Mouse (Mus musculus): ENCODE data around the gene Cldn10.

DNA sequence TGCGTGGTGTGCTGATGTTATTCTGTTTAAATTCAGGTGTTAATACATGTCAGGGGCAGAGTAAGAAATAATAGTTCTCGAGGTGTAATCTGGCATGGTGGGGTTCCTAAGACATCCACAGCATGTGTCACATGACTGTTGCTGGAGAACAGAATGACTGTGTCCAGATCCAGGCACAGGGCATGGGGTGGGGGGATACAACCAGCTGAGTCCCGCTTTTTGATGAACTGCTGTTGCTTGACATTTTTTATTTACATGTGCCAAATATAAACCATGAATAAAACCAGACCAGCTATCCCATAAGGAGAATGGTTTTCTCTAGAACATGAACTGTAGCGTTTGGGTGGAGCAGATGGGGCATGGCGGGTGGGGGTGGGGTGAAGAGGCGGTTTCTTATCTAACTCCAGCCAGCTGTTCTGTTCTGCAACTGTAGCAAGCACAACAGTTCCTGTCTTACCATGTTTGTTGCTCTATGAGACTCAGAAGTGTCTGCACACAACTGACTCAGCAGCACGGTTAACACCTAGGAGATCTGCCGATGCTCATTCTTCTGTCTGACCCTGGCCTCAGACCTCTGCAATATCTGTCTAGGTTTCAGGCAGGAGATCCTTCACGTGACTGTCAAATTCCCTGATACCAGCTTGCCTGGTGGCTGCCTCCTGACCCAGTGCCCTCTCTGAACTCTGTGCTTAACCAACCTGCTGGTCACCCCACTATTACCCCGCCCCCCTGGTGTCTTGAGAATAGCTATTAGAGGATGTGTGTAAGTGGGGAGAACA is 8.4 kb downstream of the Cldn10 start:
- TF ChIP-seq CTCF (IDR thresholded peaks at IDR 0.05; ENCODE audit: low read depth, low read length) = no peak
- no peak for TF ChIP-seq POLR2A (IDR thresholded peaks at IDR 0.05; ENCODE audit: extremely low read depth, insufficient read depth, low read length)

Measured in liver, adult 2 months (tissue).